Mouse (Mus musculus) thymus, adult 2 months (tissue): ENCODE measurements around the gene Cox19. TPM values are rescaled to one million over a fixed set of nuclear protein-coding genes. Genes with fewer than 3 reads are reported as not detected.

Source experiments
- DNase-seq: peaks from one replicate; pipeline ENCODE4 v3.0.0; 2021
- H3K27ac ChIP-seq: fragments of 200-500 bp; 2 replicates; pipeline ENCODE4 v1.5.1; 2012; ENCODE audit warnings: low read length, control low read depth; ENCODE audit not compliant: control insufficient read depth, insufficient read depth
- H3K27me3 ChIP-seq: fragments of 200-500 bp; 2 replicates; pipeline ENCODE4 v1.6.1; 2012; ENCODE audit warnings: mild to moderate bottlenecking, low read length, moderate library complexity, mixed read lengths; ENCODE audit not compliant: control insufficient read depth, insufficient read depth
- H3K36me3 ChIP-seq: fragments of 200-500 bp; 2 replicates; pipeline ENCODE4 v1.6.1; 2012; ENCODE audit warnings: mild to moderate bottlenecking, low read length, moderate library complexity; ENCODE audit not compliant: control insufficient read depth, insufficient read depth
- H3K4me1 ChIP-seq: fragments of 200-500 bp; replicated peaks from 2 replicates; pipeline ENCODE4 v1.6.1; 2012; ENCODE audit warnings: low read length; ENCODE audit not compliant: control insufficient read depth, insufficient read depth
- H3K4me3 ChIP-seq: fragments of 200-500 bp; 2 replicates; pipeline ENCODE4 v1.5.1; 2012; ENCODE audit warnings: mild to moderate bottlenecking, low read length, control low read depth, moderate library complexity; ENCODE audit not compliant: control insufficient read depth, insufficient read depth
- CTCF ChIP-seq: fragments of 200-500 bp; IDR thresholded peaks from 2 replicates; pipeline ENCODE4 v1.5.1; 2012; ENCODE audit warnings: mild to moderate bottlenecking, control low read depth, low read length, moderate library complexity, borderline replicate concordance; ENCODE audit not compliant: control insufficient read depth, poor library complexity, insufficient read depth; ENCODE audit errors: extremely low read depth
- POLR2A ChIP-seq: fragments of 200-500 bp; IDR thresholded peaks from 2 replicates; pipeline ENCODE4 v1.6.1; 2012; ENCODE audit warnings: mild to moderate bottlenecking, low read length, control low read depth, moderate library complexity; ENCODE audit not compliant: control insufficient read depth, poor library complexity, insufficient read depth; ENCODE audit errors: extremely low read depth
- WGBS: fragments of 180-500 bp; shearing (Covaris S2); methylation state at CpG from one replicate; pipeline ENCODE4 v1.1.7; 2018; 5-methylcytosine and 5-hydroxymethylcytosine counted together
- polyA plus RNA-seq: library from polyadenylated mRNA; depleted of rRNA; stranded (reverse); fragments of >200 nt; gene quantifications from 2 replicates; pipeline ENCODE4 v1.2.3, GENCODE M21; 2012; rRNA removed

Gene Cox19
- polyA plus RNA-seq = 84.7 and 99.2 TPM in 2 replicates

GRCm38 (mm10) chr5:139351134-139351533 is at the start of gene Cox19:
Cox19 (minus strand) TSS chr5:139351418.
- DNase-seq = no peak
- Histone ChIP-seq H3K4me3 (no peak within 1 kb of the TSS), H3K4me1 (no peaks in the 10 kb centered on the region), H3K27me3 (no peaks in the 10 kb centered on the region), H3K36me3 (no peaks in the 10 kb centered on the region), H3K27ac (no peak within 1 kb of the TSS)
- TF ChIP-seq POLR2A = no peak
- TF ChIP-seq CTCF = no peak
- WGBS = 68% methylated on average over 5 of the region's 5 CpGs

GRCm38 (mm10) chr5:139399991-139400390 is 48.8 kb upstream of the Cox19 start:
- H3K36me3 ChIP-seq = no peaks in the 10 kb centered on the region
- 97% methylated on average over 14 of the region's 14 CpGs for WGBS
- no peak overlapping the region for H3K4me3 ChIP-seq
- no peak for TF ChIP-seq POLR2A
- H3K27ac ChIP-seq = no peak overlapping the region
- no peaks in the 10 kb centered on the region for H3K27me3 ChIP-seq
- peaks cover 21% of the 10 kb centered on the region for H3K4me1 ChIP-seq
- DNase-seq = no peak

DNA sequence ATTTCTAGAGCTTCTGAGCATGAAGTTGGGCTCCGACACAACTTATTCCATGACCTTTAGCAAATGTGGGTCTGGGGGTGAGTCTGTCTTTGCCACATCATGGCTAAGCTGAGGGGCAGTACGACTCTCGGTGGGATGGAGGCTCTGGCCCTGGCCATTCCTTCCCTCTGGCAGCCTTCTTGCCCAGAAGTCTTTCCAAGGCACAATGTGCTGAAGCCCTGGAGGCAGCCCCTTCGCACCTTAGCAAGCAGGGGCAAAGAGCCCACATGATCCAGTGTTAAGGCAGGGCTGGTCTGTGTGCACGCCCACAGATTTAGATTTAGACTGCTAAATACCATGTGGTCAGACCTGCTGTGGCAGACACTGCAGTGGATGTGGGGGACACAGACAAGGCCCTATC is 47.6 kb upstream of the Cox19 start:
- Histone ChIP-seq H3K4me1 (peaks cover 23% of the 10 kb centered on the region), H3K4me3 (no peak overlapping the region), H3K36me3 (no peaks in the 10 kb centered on the region), H3K27ac (no peak overlapping the region), H3K27me3 (no peaks in the 10 kb centered on the region)
- WGBS = 95% methylated on average over 5 of the region's 5 CpGs
- DNase-seq = no peak
- TF ChIP-seq POLR2A = no peak
- no peak for TF ChIP-seq CTCF

DNA sequence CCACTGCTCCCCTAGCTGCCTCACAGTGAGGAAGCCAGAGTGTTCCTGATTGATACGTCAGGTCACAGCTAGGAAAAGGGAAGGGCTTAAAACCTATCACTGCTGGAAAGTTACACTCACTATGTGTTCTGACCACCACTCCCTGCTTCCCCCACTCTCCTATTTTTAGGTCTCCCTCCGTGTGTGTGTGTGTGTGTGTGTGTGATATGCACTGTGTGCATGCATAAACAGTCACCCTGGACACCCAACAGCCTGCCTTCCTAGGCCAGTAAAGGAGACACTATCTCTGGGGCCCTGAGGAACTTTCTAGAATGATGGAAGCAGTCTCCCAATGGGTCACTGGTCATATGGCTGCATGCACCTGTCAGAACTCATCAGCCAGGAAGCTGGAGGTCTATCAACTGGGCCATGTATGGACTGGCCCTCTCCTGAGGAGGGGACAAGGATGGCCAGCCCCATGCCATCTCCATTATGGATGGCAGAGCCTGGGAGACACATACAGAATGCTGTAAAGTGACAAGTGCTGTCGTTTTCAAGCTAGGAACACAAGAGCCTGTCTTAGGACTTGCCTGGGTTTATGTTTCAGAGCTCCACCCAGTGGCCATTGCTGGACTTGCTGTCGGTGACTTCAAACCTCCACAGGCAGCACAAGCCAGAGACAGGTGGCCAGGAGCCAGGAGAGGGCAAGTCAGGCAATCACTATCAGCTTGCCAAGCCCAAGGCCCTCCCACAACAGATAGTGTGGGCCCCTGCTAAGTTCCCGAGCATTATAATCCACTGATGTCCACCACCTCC is 46.9 kb upstream of the Cox19 start:
- DNase-seq = peak; percentile 89
- 37% methylated on average over 5 of the region's 5 CpGs for WGBS
- H3K27me3 ChIP-seq = no peaks in the 10 kb centered on the region
- peaks cover 4% of the 10 kb centered on the region; the same call in 1 of the 2 replicates for H3K36me3 ChIP-seq
- no peak overlapping the region for H3K27ac ChIP-seq
- H3K4me1 ChIP-seq = peaks cover 18% of the 10 kb centered on the region
- TF ChIP-seq CTCF (peak; percentile 81; the same call in 1 of the 2 replicates), POLR2A (no peak)
- H3K4me3 ChIP-seq = no peak overlapping the region

- H3K36me3 ChIP-seq = peaks cover 4% of the 10 kb centered on the region; the same call in 1 of the 2 replicates
- no peak overlapping the region for H3K27ac ChIP-seq
- H3K4me3 ChIP-seq = no peak overlapping the region
- 90% methylated on average over 4 of the region's 4 CpGs for WGBS
- no peak for DNase-seq
- H3K27me3 ChIP-seq = no peaks in the 10 kb centered on the region
- peaks cover 17% of the 10 kb centered on the region for H3K4me1 ChIP-seq
- no peak for TF ChIP-seq POLR2A
- no peak for TF ChIP-seq CTCF
Observed at GRCm38 (mm10) chr5:139397359-139397916, 46.2 kb upstream of the Cox19 start.

DNA sequence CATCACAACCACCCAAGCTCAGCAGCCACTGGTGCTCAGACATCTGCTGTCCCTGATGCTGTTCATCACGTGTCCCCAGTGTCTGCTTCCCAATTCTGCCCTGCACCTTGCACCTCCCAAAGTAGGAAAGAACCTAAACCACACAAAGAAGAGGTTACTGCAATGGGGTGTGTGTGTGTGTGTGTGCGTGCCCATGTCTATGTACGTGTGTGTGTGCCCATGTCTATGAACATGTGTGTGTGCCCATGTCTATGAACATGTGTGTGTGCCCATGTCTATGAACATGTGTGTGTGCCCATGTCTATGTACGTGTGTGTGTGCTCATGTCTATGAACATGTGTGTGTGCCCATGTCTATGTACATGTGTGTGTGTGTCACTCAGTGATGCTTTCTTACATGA is 44.3 kb upstream of the Cox19 start:
- TF ChIP-seq CTCF = no peak
- TF ChIP-seq POLR2A = no peak
- 87% methylated on average over 4 of the region's 4 CpGs for WGBS
- H3K27ac ChIP-seq = no peak overlapping the region
- H3K27me3 ChIP-seq = no peaks in the 10 kb centered on the region
- H3K4me3 ChIP-seq = no peak overlapping the region
- H3K36me3 ChIP-seq = peaks cover 4% of the 10 kb centered on the region; the same call in 1 of the 2 replicates
- peaks cover 17% of the 10 kb centered on the region for H3K4me1 ChIP-seq
- DNase-seq = no peak

GRCm38 (mm10) chr5:139394399-139394798 is 43.2 kb upstream of the Cox19 start:
- WGBS = 90% methylated on average over 7 of the region's 7 CpGs
- no peak overlapping the region for H3K4me3 ChIP-seq
- TF ChIP-seq CTCF = no peak
- TF ChIP-seq POLR2A = no peak
- DNase-seq = no peak
- no peak overlapping the region for H3K27ac ChIP-seq
- H3K27me3 ChIP-seq = no peaks in the 10 kb centered on the region
- peaks cover 17% of the 10 kb centered on the region for H3K4me1 ChIP-seq
- H3K36me3 ChIP-seq = peaks cover 4% of the 10 kb centered on the region; the same call in 1 of the 2 replicates
